Mouse (Mus musculus) midbrain, embryonic 11.5 days (tissue): Measurements from ENCODE around the gene Vps52. TPM values are rescaled to one million over a fixed set of nuclear protein-coding genes. Genes with fewer than 3 reads are reported as not detected.
A peak's percentile ranks its signal among the peaks of the same experiment; 100 is the strongest.

Source experiments
- ATAC-seq: fragments of 200-750 bp; cut with Nextera tagmentation; 2 replicates; pipeline ENCODE4 v1.8.0; 2017; ENCODE audit warnings: moderate TSS enrichment, moderate library complexity; ENCODE audit not compliant: low FRiP score
- DNase-seq: peaks from one replicate; pipeline ENCODE4 v3.0.0; 2015; ENCODE audit warnings: low spot score; ENCODE audit errors: missing footprints
- H3K27ac ChIP-seq: fragments of 300-500 bp; sonication (generic); 2 replicates; pipeline ENCODE4 v1.5.1; 2014; ENCODE audit warnings: low read depth, low read length
- H3K27me3 ChIP-seq: fragments of 300-500 bp; sonication (generic); 2 replicates; pipeline ENCODE4 v1.6.1; 2014; ENCODE audit warnings: mild to moderate bottlenecking, low read length, moderate library complexity, mixed read lengths; ENCODE audit not compliant: control insufficient read depth, insufficient read depth
- H3K36me3 ChIP-seq: fragments of 300-500 bp; sonication (generic); 2 replicates; pipeline ENCODE4 v1.6.1; 2014; ENCODE audit warnings: mild to moderate bottlenecking, low read length, moderate library complexity, mixed read lengths; ENCODE audit not compliant: control insufficient read depth, insufficient read depth
- H3K4me1 ChIP-seq: fragments of 300-500 bp; sonication (generic); 2 replicates; pipeline ENCODE4 v1.6.1; 2014; ENCODE audit warnings: low read length; ENCODE audit not compliant: control insufficient read depth, insufficient read depth
- H3K4me2 ChIP-seq: fragments of 300-500 bp; sonication (generic); 2 replicates; pipeline ENCODE4 v1.6.1; 2014; ENCODE audit warnings: mild to moderate bottlenecking, moderate library complexity
- H3K4me3 ChIP-seq: fragments of 300-500 bp; sonication (generic); 2 replicates; pipeline ENCODE4 v1.5.1; 2014; ENCODE audit warnings: low read depth, low read length
- H3K9ac ChIP-seq: fragments of 300-500 bp; sonication (generic); 2 replicates; pipeline ENCODE4 v1.6.1; 2014; ENCODE audit warnings: low read length
- H3K9me3 ChIP-seq: fragments of 300-500 bp; sonication (generic); 2 replicates; pipeline ENCODE4 v1.6.1; 2016; ENCODE audit warnings: low read length; ENCODE audit not compliant: control insufficient read depth
- WGBS: fragments of 180-500 bp; shearing (Covaris S2); extraction: QIAGEN DNeasy Blood & Tissue Kit; methylation state at CpG from one replicate; pipeline ENCODE4 v1.1.7; 2014; 5-methylcytosine and 5-hydroxymethylcytosine counted together
- polyA plus RNA-seq: library from polyadenylated mRNA; unstranded; fragments of >200 nt; fragmentation: Nextera tagmentation; extraction: Ambion mirVana; gene quantifications from 2 replicates; pipeline ENCODE4 v1.2.1, GENCODE M21; 2014

The Vps52 gene
- polyA plus RNA-seq, 1 experiment from 2014 or later, result 36.5 TPM

DNA sequence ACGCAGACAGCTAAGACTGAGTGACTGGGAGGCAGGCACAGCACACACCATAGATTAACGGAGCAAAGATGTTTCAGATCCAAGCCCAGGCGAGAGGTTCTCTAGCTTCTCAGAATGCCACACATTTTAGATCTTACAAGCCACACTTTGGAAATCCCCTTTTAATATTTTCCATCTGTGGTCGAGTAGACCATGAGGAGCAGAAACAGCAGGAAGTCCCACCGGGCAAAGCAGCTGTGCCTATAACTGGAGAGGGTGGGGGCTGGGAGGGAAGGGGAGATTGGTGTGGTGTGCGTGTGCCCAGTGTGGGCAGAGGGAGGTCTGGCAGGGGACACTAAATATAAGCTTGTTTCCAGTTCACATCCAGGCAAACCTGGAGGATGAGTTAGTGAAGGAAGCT lies 1.9 kb downstream of the Vps52 start:
- DNase-seq (no peak), ATAC-seq (no peak)
- H3K27ac ChIP-seq, result no peak overlapping the region
- no peaks in the 10 kb centered on the region for H3K9me3 ChIP-seq
- peaks cover 28% of the 10 kb centered on the region for H3K4me1 ChIP-seq
- H3K9ac ChIP-seq, result no peak overlapping the region
- whole genome bisulfite sequencing, result 84% methylated on average over 6 of the region's 6 CpGs
- no peak overlapping the region for H3K4me3 ChIP-seq
- peaks cover 18% of the 10 kb centered on the region; the same call in 1 of the 2 replicates for H3K36me3 ChIP-seq
- no peak overlapping the region for H3K4me2 ChIP-seq
- H3K27me3 ChIP-seq, result no peaks in the 10 kb centered on the region

- no peaks in the 10 kb centered on the region for H3K9me3 ChIP-seq
- H3K27ac ChIP-seq, result no peak overlapping the region
- H3K4me3 ChIP-seq, result no peak overlapping the region
- DNase-seq (no peak), ATAC-seq (no peak)
- H3K36me3 ChIP-seq, result peaks cover 16% of the 10 kb centered on the region
- no peaks in the 10 kb centered on the region for H3K27me3 ChIP-seq
- H3K4me2 ChIP-seq, result no peak overlapping the region
- peaks cover 19% of the 10 kb centered on the region for H3K4me1 ChIP-seq
- no peak overlapping the region for H3K9ac ChIP-seq
- WGBS, result 95% methylated on average over 11 of the region's 11 CpGs
Observed at GRCm38 (mm10) chr17:33958451-33958850, 2.8 kb downstream of the Vps52 start.

- H3K4me2 ChIP-seq, result no peak overlapping the region
- H3K27me3 ChIP-seq, result no peaks in the 10 kb centered on the region
- DNase-seq (no peak), ATAC-seq (no peak)
- no peak overlapping the region for H3K27ac ChIP-seq
- H3K9me3 ChIP-seq, result no peaks in the 10 kb centered on the region
- 93% methylated on average over 13 of the region's 13 CpGs for WGBS
- H3K4me3 ChIP-seq, result no peak overlapping the region
- peaks cover 14% of the 10 kb centered on the region for H3K4me1 ChIP-seq
- H3K9ac ChIP-seq, result no peak overlapping the region
- peaks cover 15% of the 10 kb centered on the region for H3K36me3 ChIP-seq
Observed at GRCm38 (mm10) chr17:33959135-33959534, 3.5 kb downstream of the Vps52 start.

- DNase-seq (no peak), ATAC-seq (no peak)
- H3K9ac ChIP-seq, result no peak overlapping the region
- H3K4me3 ChIP-seq, result no peak overlapping the region
- H3K27me3 ChIP-seq, result no peaks in the 10 kb centered on the region
- peaks cover 7% of the 10 kb centered on the region for H3K4me1 ChIP-seq
- WGBS, result 91% methylated on average over 15 of the region's 15 CpGs
- no peak overlapping the region for H3K4me2 ChIP-seq
- peaks cover 15% of the 10 kb centered on the region for H3K36me3 ChIP-seq
- no peak overlapping the region for H3K27ac ChIP-seq
- no peaks in the 10 kb centered on the region for H3K9me3 ChIP-seq
Observed at GRCm38 (mm10) chr17:33959948-33960347, 4.3 kb downstream of the Vps52 start.

GRCm38 (mm10) chr17:33962876-33963275 lies 7.3 kb downstream of the Vps52 start:
- no peaks in the 10 kb centered on the region for H3K27me3 ChIP-seq
- no peak for ATAC-seq
- peaks cover 15% of the 10 kb centered on the region for H3K36me3 ChIP-seq
- no peak overlapping the region for H3K4me3 ChIP-seq
- no peak overlapping the region for H3K27ac ChIP-seq
- no peak for DNase-seq
- WGBS, result 96% methylated on average over 7 of the region's 7 CpGs
- H3K4me2 ChIP-seq, result no peak overlapping the region
- H3K9ac ChIP-seq, result no peak overlapping the region
- H3K9me3 ChIP-seq, result no peaks in the 10 kb centered on the region
- H3K4me1 ChIP-seq, result no peaks in the 10 kb centered on the region

GRCm38 (mm10) chr17:33965082-33965845 lies 9.7 kb downstream of the Vps52 start:
- DNase-seq, result no peak
- ATAC-seq, result no peak
- H3K9ac ChIP-seq, result no peak overlapping the region
- no peaks in the 10 kb centered on the region for H3K9me3 ChIP-seq
- no peaks in the 10 kb centered on the region for H3K27me3 ChIP-seq
- H3K36me3 ChIP-seq, result peaks cover 7% of the 10 kb centered on the region
- WGBS, result 92% methylated on average over 14 of the region's 17 CpGs
- no peak overlapping the region for H3K4me2 ChIP-seq
- no peak overlapping the region for H3K4me3 ChIP-seq
- no peaks in the 10 kb centered on the region for H3K4me1 ChIP-seq
- no peak overlapping the region for H3K27ac ChIP-seq

- 89% methylated on average over 16 of the region's 16 CpGs for WGBS
- no peaks in the 10 kb centered on the region for H3K4me1 ChIP-seq
- ATAC-seq (no peak), DNase-seq (no peak)
- H3K4me2 ChIP-seq, result no peak overlapping the region
- no peak overlapping the region for H3K9ac ChIP-seq
- H3K9me3 ChIP-seq, result no peaks in the 10 kb centered on the region
- no peak overlapping the region for H3K27ac ChIP-seq
- H3K27me3 ChIP-seq, result no peaks in the 10 kb centered on the region
- no peak overlapping the region for H3K4me3 ChIP-seq
- H3K36me3 ChIP-seq, result peaks cover 7% of the 10 kb centered on the region
Observed at GRCm38 (mm10) chr17:33965846-33966550, 10.4 kb downstream of the Vps52 start.

DNA sequence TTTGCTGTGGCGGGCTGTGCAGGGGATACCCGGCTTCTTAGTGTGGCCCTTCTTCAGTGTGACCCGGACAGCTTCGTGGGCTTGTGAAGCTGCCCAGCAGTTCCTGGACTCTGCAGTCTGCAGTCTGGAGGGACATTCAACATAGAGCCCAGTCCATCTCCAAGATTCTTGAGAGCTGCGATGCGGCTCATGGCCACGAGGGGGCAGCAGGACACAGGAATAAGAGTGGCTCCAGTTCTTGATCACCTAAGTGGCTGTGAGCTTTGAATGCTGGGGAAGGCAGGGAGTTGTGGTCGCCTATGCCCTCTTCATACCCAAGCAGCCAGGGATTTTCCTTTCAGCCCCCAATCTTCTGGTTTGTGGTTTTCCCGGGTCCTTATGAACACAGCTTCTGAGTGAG lies 12.9 kb downstream of the Vps52 start:
- no peaks in the 10 kb centered on the region for H3K9me3 ChIP-seq
- H3K4me2 ChIP-seq, result no peak overlapping the region
- peak; percentile 69; the same call in 1 of the 2 replicates for ATAC-seq
- DNase-seq, result peak; percentile 99
- WGBS, result 3% methylated on average over 9 of the region's 9 CpGs
- no peaks in the 10 kb centered on the region for H3K27me3 ChIP-seq
- H3K36me3 ChIP-seq, result no peaks in the 10 kb centered on the region
- H3K27ac ChIP-seq, result no peak overlapping the region
- no peaks in the 10 kb centered on the region for H3K4me1 ChIP-seq
- H3K9ac ChIP-seq, result no peak overlapping the region
- H3K4me3 ChIP-seq, result no peak overlapping the region

- no peaks in the 10 kb centered on the region for H3K36me3 ChIP-seq
- WGBS, result 38% methylated on average over 5 of the region's 5 CpGs
- ATAC-seq (peak; percentile 64), DNase-seq (no peak)
- no peaks in the 10 kb centered on the region for H3K9me3 ChIP-seq
- no peak overlapping the region for H3K4me2 ChIP-seq
- H3K4me3 ChIP-seq, result no peak overlapping the region
- no peaks in the 10 kb centered on the region for H3K27me3 ChIP-seq
- no peak overlapping the region for H3K27ac ChIP-seq
- H3K4me1 ChIP-seq, result no peaks in the 10 kb centered on the region
- H3K9ac ChIP-seq, result no peak overlapping the region
Observed at GRCm38 (mm10) chr17:33968927-33969326, 13.3 kb downstream of the Vps52 start.
